11 mouse cellular contexts compared by ENCODE assay signal in genomic region chrX:114558141-114558540, GRCm38 (mm10).
A peak's percentile ranks its signal among the peaks of the same experiment; 100 is the strongest.
DNase-seq lines count a peak whose midpoint lies in the region; ATAC-seq lines count a peak whose summit lies in the region.
"Had no signal": no experiment of that assay in that cellular context is flagged by ENCODE, and none has a peak within 500 bp of the region (broad histone marks: within the 10 kb centered on the region; RNA-seq: fewer than 3 reads in every experiment).

No protein-coding gene starts in this region.

- WGBS in heart, embryonic 12.5 days, result 36% methylated on average over 3 of the region's 3 CpGs

- no peak for ATAC-seq in heart, embryonic 12.5 days (ENCODE audit: insufficient number of reproducible peaks, low FRiP score)
- ATAC-seq: hindbrain, embryonic 16.5 days had no signal

- no peak overlapping the region for H3K27ac ChIP-seq in heart, embryonic 12.5 days (ENCODE audit: poor library complexity, severe bottlenecking)
- H3K27ac ChIP-seq: liver, embryonic 14.5 days had no signal

- no peaks in the 10 kb centered on the region for H3K36me3 ChIP-seq in splenic B cell, adult 2 months (ENCODE audit: control insufficient read depth, insufficient read depth, low read length, poor library complexity, severe bottlenecking)
- H3K36me3 ChIP-seq in heart, embryonic 12.5 days, result no peaks in the 10 kb centered on the region

- H3K4me3 ChIP-seq in heart, embryonic 12.5 days, result no peak overlapping the region

- H3K9ac ChIP-seq in heart, embryonic 12.5 days, result no peak overlapping the region
- H3K9ac ChIP-seq: liver, embryonic 14.5 days had no signal

- H3K27me3 ChIP-seq in splenic B cell, adult 2 months (ENCODE audit: control insufficient read depth, insufficient read depth, low read length, poor library complexity, severe bottlenecking), result no peaks in the 10 kb centered on the region
- no peaks in the 10 kb centered on the region for H3K27me3 ChIP-seq in heart, embryonic 12.5 days (replicated peaks)

- H3K4me1 ChIP-seq in heart, embryonic 12.5 days (replicated peaks), result no peaks in the 10 kb centered on the region

- no peak overlapping the region for H3K4me2 ChIP-seq in heart, embryonic 12.5 days

- H3K9me3 ChIP-seq in heart, embryonic 12.5 days (replicated peaks), result no peaks in the 10 kb centered on the region

- DNase-seq in cerebellum, postnatal 10 days, result peak; percentile 26 to 37
- DNase-seq in cerebellum, adult 11 months, result no peak
- peak; percentile 5 for DNase-seq in layer of hippocampus, adult 11-12 months (ENCODE audit: low spot score)
- DNase-seq in layer of hippocampus, adult 8-10 months (ENCODE audit: low spot score in 2 of 2), result no peak
- DNase-seq in thymus, postnatal 0 days (ENCODE audit: low spot score), result peak; percentile 38
- DNase-seq in thymus, postnatal 25 days, result no peak
- DNase-seq in splenic B cell, adult 2 months (ENCODE audit: low read depth, low spot score), result peak; percentile 5
- DNase-seq: thymus, postnatal 4 days had no signal

Comparison
In these comparisons a context has a peak if more than half of its experiments do, and no peak if none do; other contexts are left out.
1. DNase-seq: peak in cerebellum, postnatal 10 days (2 of 2), layer of hippocampus, adult 11-12 months (single experiment), thymus, postnatal 0 days (single experiment) and splenic B cell, adult 2 months (single experiment); none in cerebellum, adult 11 months (single experiment), layer of hippocampus, adult 8-10 months (0 of 2) and thymus, postnatal 25 days (single experiment).